Comparison of ENCODE assay signal across 12 mouse cellular contexts in genomic region chr6:50684646-50685415, GRCm38 (mm10). TPM values are rescaled to one million over a fixed set of nuclear protein-coding genes. Genes with fewer than 3 reads are reported as not detected.
DNase-seq lines count a peak whose midpoint lies in the region; ATAC-seq lines count a peak whose summit lies in the region.
"Had no signal": no experiment of that assay in that cellular context is flagged by ENCODE, and none has a peak within 500 bp of the region (broad histone marks: within the 10 kb centered on the region; RNA-seq: fewer than 3 reads in every experiment).

No protein-coding gene starts in this region.

- WGBS in midbrain, embryonic 13.5 days: 59% methylated on average over 7 of the region's 7 CpGs
- WGBS in hindbrain, embryonic 12.5 days: 62% methylated on average over 7 of the region's 7 CpGs

- peak; percentile 13 to 14 for DNase-seq in heart, adult 9 months (ENCODE audit: low spot score in 2 of 2)
- DNase-seq in heart, postnatal 25 days (ENCODE audit: low spot score): no peak
- DNase-seq in right cerebral cortex, adult 18-20 months: peak; percentile 66
- no peak for DNase-seq in right cerebral cortex, postnatal 14 days
- peak; percentile 49 for DNase-seq in fibroblast of lung, adult 2 months (ENCODE audit: low read depth)
- DNase-seq in telencephalon, adult 2 months (ENCODE audit: low read depth, low spot score): peak; percentile 56
- DNase-seq: cerebellum, postnatal 10 days; gastrocnemius, postnatal 25 days; left cerebral cortex, postnatal 4 days had no signal

- H3K27ac ChIP-seq in midbrain, embryonic 13.5 days: no peak overlapping the region
- H3K27ac ChIP-seq in hindbrain, embryonic 12.5 days: no peak overlapping the region

- H3K4me3 ChIP-seq in midbrain, embryonic 13.5 days (replicated peaks): no peak overlapping the region
- H3K4me3 ChIP-seq in hindbrain, embryonic 12.5 days: no peak overlapping the region

- H3K36me3 ChIP-seq in midbrain, embryonic 13.5 days: no peaks in the 10 kb centered on the region
- H3K36me3 ChIP-seq in hindbrain, embryonic 12.5 days: no peaks in the 10 kb centered on the region
- H3K36me3 ChIP-seq: G1E had no signal

- H3K4me2 ChIP-seq in midbrain, embryonic 13.5 days (replicated peaks): no peak overlapping the region
- no peak overlapping the region for H3K4me2 ChIP-seq in hindbrain, embryonic 12.5 days (replicated peaks)

- H3K27me3 ChIP-seq in midbrain, embryonic 13.5 days: no peaks in the 10 kb centered on the region
- no peaks in the 10 kb centered on the region; the same call in 1 of the 2 replicates for H3K27me3 ChIP-seq in hindbrain, embryonic 12.5 days

- peaks cover 23% of the 10 kb centered on the region for H3K4me1 ChIP-seq in midbrain, embryonic 13.5 days (replicated peaks)
- peaks cover 17% of the 10 kb centered on the region for H3K4me1 ChIP-seq in hindbrain, embryonic 12.5 days

- H3K9ac ChIP-seq in midbrain, embryonic 13.5 days (replicated peaks): no peak overlapping the region
- H3K9ac ChIP-seq in hindbrain, embryonic 12.5 days: no peak overlapping the region

- ATAC-seq in midbrain, embryonic 13.5 days: no peak
- ATAC-seq in hindbrain, embryonic 12.5 days (ENCODE audit: low FRiP score): no peak

- no peaks in the 10 kb centered on the region for H3K9me3 ChIP-seq in midbrain, embryonic 13.5 days
- no peaks in the 10 kb centered on the region for H3K9me3 ChIP-seq in hindbrain, embryonic 12.5 days (replicated peaks)
- H3K9me3 ChIP-seq: G1E had no signal

- intact Hi-C loops in heart, postnatal 25 days (cut with DNase I): no loop called here

RNA-seq across cellular contexts. Expression of gene Npvf, which starts 30.6 kb away (rescaled TPM):
- total RNA-seq in heart, postnatal 25 days (2021): not detected
- 0.94 TPM in 1 of 2 replicates, not detected in the other for polyA plus RNA-seq in midbrain, embryonic 13.5 days (2015; fragmentation: Nextera tagmentation; extraction: Ambion mirVana)
- not detected in 2 replicates for polyA plus RNA-seq in hindbrain, embryonic 12.5 days (2016; fragmentation: Nextera tagmentation; extraction: Ambion mirVana)
- total RNA-seq: gastrocnemius, postnatal 25 days; left cerebral cortex, postnatal 4 days had no signal
- polyA plus RNA-seq: G1E had no signal

Comparison
In these comparisons a context has a peak if more than half of its experiments do, and no peak if none do; other contexts are left out.
1. DNase-seq: peak in heart, adult 9 months (2 of 2), right cerebral cortex, adult 18-20 months (single experiment), fibroblast of lung, adult 2 months (single experiment) and telencephalon, adult 2 months (single experiment); none in heart, postnatal 25 days (single experiment) and right cerebral cortex, postnatal 14 days (single experiment).